Comparison of ENCODE assay signal across 11 mouse cellular contexts in genomic region chr4:101254606-101255349, GRCm38 (mm10). TPM values are rescaled to one million over a fixed set of nuclear protein-coding genes. Genes with fewer than 3 reads are reported as not detected.
DNase-seq lines count a peak whose midpoint lies in the region; ATAC-seq and TF ChIP-seq lines count a peak whose summit lies in the region.
"Had no signal": no experiment of that assay in that cellular context is flagged by ENCODE, and none has a peak within 500 bp of the region (broad histone marks: within the 10 kb centered on the region; RNA-seq: fewer than 3 reads in every experiment).

No protein-coding gene starts in this region.

- H3K27ac ChIP-seq in heart, embryonic 15.5 days = peak overlapping the region; percentile 47
- no peak overlapping the region for H3K27ac ChIP-seq in heart, adult 2 months
- peak overlapping the region; percentile 50 for H3K27ac ChIP-seq in bone marrow macrophage, adult 2 months (ENCODE audit: insufficient read depth, low read depth, low read length)
- peak overlapping the region; percentile 56 for H3K27ac ChIP-seq in macrophage
- no peak overlapping the region for H3K27ac ChIP-seq in left cerebral cortex, adult 2 months
- H3K27ac ChIP-seq: embryonic facial prominence, embryonic 12.5 days; kidney, postnatal 0 days had no signal

- intact Hi-C loops in heart, adult 2 months (cut with DNase I) = loop anchor here (5.0 kb wide), 1 partner anchor 38 kb away; no protein-coding TSS in a partner anchor
- intact Hi-C loops in left cerebral cortex, adult 2 months (cut with DNase I) = loop anchor here (5.0 kb wide), 1 partner anchor 37 kb away; no protein-coding TSS in a partner anchor

- 68% methylated on average over 8 of the region's 8 CpGs for WGBS in heart, embryonic 15.5 days
- 41% methylated on average over 8 of the region's 8 CpGs for WGBS in heart, adult 2 months
- WGBS in macrophage (ENCODE audit: missing documents) = 25% methylated on average over 8 of the region's 8 CpGs

- H3K4me2 ChIP-seq in heart, embryonic 15.5 days = peak overlapping the region; percentile 12; the same call in 1 of the 2 replicates
- H3K4me2 ChIP-seq: embryonic facial prominence, embryonic 12.5 days had no signal

- no peaks in the 10 kb centered on the region for H3K9me3 ChIP-seq in heart, embryonic 15.5 days (replicated peaks)
- H3K9me3 ChIP-seq: embryonic facial prominence, embryonic 12.5 days had no signal

- no peaks in the 10 kb centered on the region for H3K27me3 ChIP-seq in heart, embryonic 15.5 days
- no peaks in the 10 kb centered on the region for H3K27me3 ChIP-seq in heart, adult 2 months (ENCODE audit: control insufficient read depth, insufficient read depth, low read length)
- H3K27me3 ChIP-seq: embryonic facial prominence, embryonic 12.5 days had no signal

- H3K79me2 ChIP-seq in heart, adult 2 months (replicated peaks; ENCODE audit: control insufficient read depth, insufficient read depth, low read length) = peaks cover 6% of the 10 kb centered on the region
- peaks cover 100% of the 10 kb centered on the region for H3K79me2 ChIP-seq in macrophage (ENCODE audit: inconsistent target)

- TF ChIP-seq POLR2A in heart, adult 2 months (IDR thresholded peaks at IDR 0.05; ENCODE audit: insufficient read depth, low read depth, low read length) = no peak
- no peak for TF ChIP-seq POLR2A in bone marrow macrophage, adult 2 months (IDR thresholded peaks at IDR 0.05; ENCODE audit: borderline replicate concordance, low read depth, low read length)

- no peak for TF ChIP-seq CTCF in heart, adult 2 months (IDR thresholded peaks at IDR 0.05)
- no peak for TF ChIP-seq CTCF in bone marrow macrophage, adult 2 months (IDR thresholded peaks at IDR 0.05; ENCODE audit: low read depth, low read length)
- TF ChIP-seq CTCF in left cerebral cortex, adult 2 months (IDR thresholded peaks at IDR 0.05) = no peak

- no peak overlapping the region for H3K9ac ChIP-seq in heart, embryonic 15.5 days
- H3K9ac ChIP-seq in heart, adult 2 months (ENCODE audit: low read depth, low read length) = no peak overlapping the region
- H3K9ac ChIP-seq: embryonic facial prominence, embryonic 12.5 days; forebrain, postnatal 0 days had no signal

- peaks cover 45% of the 10 kb centered on the region for H3K4me1 ChIP-seq in heart, embryonic 15.5 days (replicated peaks)
- H3K4me1 ChIP-seq in heart, adult 2 months (ENCODE audit: control insufficient read depth, insufficient read depth, low read length) = peaks cover 36% of the 10 kb centered on the region
- peaks cover 63% of the 10 kb centered on the region for H3K4me1 ChIP-seq in bone marrow macrophage, adult 2 months (ENCODE audit: control insufficient read depth, insufficient read depth, low read length)

- DNase-seq in heart, adult 2 months = no peak
- peak; percentile 49 for DNase-seq in A20 (ENCODE audit: low read depth, low spot score)
- no peak for DNase-seq in embryo, embryonic 10 days (ENCODE audit: low spot score)
- DNase-seq in left cerebral cortex, adult 2 months (ENCODE audit: extremely low spot score in 1 of 2, low spot score in 2 of 2) = no peak
- DNase-seq in layer of hippocampus, adult 11-12 months (ENCODE audit: low spot score) = no peak
- DNase-seq: forebrain, postnatal 0 days had no signal

- no peaks in the 10 kb centered on the region for H3K36me3 ChIP-seq in heart, embryonic 15.5 days
- peaks cover 17% of the 10 kb centered on the region for H3K36me3 ChIP-seq in heart, adult 2 months (ENCODE audit: control insufficient read depth, insufficient read depth, low read length)
- H3K36me3 ChIP-seq in macrophage (ENCODE audit: inconsistent target) = no peaks in the 10 kb centered on the region
- H3K36me3 ChIP-seq: embryonic facial prominence, embryonic 12.5 days had no signal

- TF ChIP-seq EP300 in heart, adult 2 months (IDR thresholded peaks at IDR 0.05; ENCODE audit: insufficient read depth, low read depth, low read length) = no peak

- H3K4me3 ChIP-seq in heart, embryonic 15.5 days = no peak overlapping the region
- no peak overlapping the region for H3K4me3 ChIP-seq in heart, adult 2 months
- no peak overlapping the region for H3K4me3 ChIP-seq in bone marrow macrophage, adult 2 months (ENCODE audit: insufficient read depth, low read length)
- H3K4me3 ChIP-seq in macrophage (ENCODE audit: inconsistent target) = no peak overlapping the region
- H3K4me3 ChIP-seq in left cerebral cortex, adult 2 months = no peak overlapping the region
- H3K4me3 ChIP-seq: embryonic facial prominence, embryonic 12.5 days had no signal

- ATAC-seq in heart, embryonic 15.5 days (replicated peaks; ENCODE audit: insufficient number of reproducible peaks, insufficient read depth, low FRiP score, low read depth) = no peak
- ATAC-seq: forebrain, postnatal 0 days had no signal

RNA-seq across cellular contexts. Expression of gene Jak1, which starts 10.3 kb away (rescaled TPM):
- 53.2 and 61.4 TPM in 2 replicates for polyA plus RNA-seq in heart, embryonic 15.5 days (2015; fragmentation: Nextera tagmentation; extraction: Ambion mirVana)
- total RNA-seq in heart, adult 2 months (2021) = 10 to 100 TPM; 86.7 to 95.4 TPM
- polyA plus RNA-seq in heart, adult 2 months (2012; rRNA removed) = 30.9 and 53.7 TPM in 2 replicates
- polyA plus RNA-seq in bone marrow macrophage, adult 2 months (2012; ENCODE audit: insufficient read depth, insufficient read length, missing spikeins) = 108 and 127 TPM in 2 replicates
- 100 to 1,000 TPM; 114 to 380 (median 155) TPM for total RNA-seq in macrophage (2018; cell fraction: chromatin; rRNA removed)
- total RNA-seq in macrophage (2018; cell fraction: cytosol; rRNA removed) = 100 to 1,000 TPM; 105 to 202 (median 138) TPM
- 100 to 1,000 TPM; 109 to 435 (median 150) TPM for total RNA-seq in macrophage (2018; cell fraction: nucleus; rRNA removed)
- polyA plus RNA-seq in macrophage (2018) = 98.9 to 118 TPM (median 106 TPM) in 3 replicates
- total RNA-seq in left cerebral cortex, adult 2 months (2021) = 100 to 1,000 TPM; 121 to 129 TPM

Comparison
In these comparisons a context has a peak if more than half of its experiments do, and no peak if none do; other contexts are left out.
1. H3K27ac ChIP-seq: peak in heart, embryonic 15.5 days (single experiment), bone marrow macrophage, adult 2 months (single experiment) and macrophage (single experiment); none in heart, adult 2 months (single experiment) and left cerebral cortex, adult 2 months (single experiment).